Mouse (Mus musculus): Measurements from ENCODE around the gene Iqcj.
"Not testable (repeated sequence)": the region's sequence is repeated elsewhere in the genome, so short reads cannot be mapped to it uniquely, and the experiment has no call there.

Iqcj gene

DNA sequence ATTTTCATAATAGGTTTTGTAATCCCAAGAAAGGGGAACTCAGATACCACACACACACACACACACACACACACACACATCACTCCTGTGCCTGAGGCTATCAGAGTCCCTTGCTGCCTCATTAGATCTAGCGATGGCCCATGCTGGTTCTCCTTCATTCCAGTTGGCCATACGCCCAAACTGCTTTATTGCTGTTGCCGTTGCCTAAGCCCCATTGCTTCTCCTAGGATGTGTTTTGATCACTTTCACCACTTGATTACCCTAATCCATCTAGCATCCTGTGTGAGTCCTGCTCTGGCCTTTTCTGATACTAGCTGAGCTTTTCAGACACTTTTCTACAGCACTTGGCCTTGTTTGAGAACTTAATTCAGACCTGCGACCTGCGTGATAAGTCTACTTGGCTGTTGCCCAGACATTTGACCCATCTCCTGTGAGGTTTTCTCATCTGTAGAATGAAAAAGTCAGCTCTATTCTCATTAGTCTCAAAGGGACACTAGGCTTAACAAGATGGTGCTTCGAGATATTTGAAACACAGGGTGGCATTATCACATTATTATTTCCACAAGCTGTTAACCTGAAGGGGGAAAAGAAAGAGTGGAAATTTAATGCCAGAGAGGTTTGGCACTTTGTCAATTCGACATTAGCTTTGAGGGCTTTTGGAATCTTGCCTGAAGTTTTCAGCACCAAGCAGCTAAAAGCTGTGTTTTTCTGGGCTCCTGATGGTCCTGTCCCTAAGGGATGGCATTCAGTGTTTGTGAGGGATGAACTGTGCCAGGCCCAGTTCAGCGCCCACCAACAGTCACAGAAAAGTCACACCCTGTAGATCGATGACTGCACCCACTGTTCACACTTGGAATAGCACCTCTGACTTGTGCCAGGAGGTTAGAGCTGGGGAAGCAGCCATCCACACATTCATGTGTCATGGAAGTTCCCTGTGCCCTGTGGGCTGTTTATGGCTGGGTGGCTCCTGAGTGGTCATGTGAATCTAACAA is 179.7 kb downstream of the Iqcj start:
- DNase-seq (ENCODE audit: low spot score) = no peak

DNA sequence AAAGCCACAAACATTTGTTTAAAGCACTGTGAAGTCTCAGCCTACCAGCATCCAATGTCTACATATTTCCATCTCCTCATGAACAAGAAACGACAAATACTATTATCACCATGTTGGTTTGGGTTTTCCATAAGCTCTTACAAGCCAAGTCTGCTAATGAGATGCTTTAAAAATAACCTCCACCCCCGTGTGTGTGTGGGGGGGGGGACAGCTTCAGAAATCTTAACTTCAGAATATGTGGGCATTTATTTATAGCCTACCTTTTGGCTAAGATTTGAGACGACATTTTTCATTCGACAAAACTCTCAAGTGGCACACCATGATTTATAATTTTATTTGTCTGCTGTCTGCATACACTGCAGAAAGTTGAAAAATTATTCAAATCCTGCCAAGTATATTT is 185.4 kb downstream of the Iqcj start:
- DNase-seq (ENCODE audit: low spot score) = no peak

DNA sequence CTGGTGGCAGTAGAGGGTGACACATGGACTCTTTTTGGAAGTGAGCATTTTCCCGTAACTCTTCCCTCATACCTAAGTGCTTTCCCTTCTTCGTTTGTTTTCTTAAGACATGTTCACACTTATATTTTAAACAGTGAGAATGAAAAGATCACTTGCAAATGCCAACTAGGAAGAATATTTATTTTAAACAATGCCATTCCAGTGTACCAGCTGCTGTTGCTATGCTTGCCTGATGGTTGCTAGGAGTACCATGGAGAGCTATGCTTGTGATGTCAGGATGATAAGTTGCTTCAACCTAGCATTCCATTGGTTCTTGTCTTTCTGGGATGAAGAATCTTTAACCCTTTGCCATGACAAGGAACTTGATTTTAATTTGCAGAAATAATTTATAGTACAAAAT is 193.0 kb downstream of the Iqcj start:
- DNase-seq (ENCODE audit: low spot score) = no peak

- no peak for DNase-seq (ENCODE audit: low spot score)
Observed at GRCm38 (mm10) chr3:68092108-68092507, 200.1 kb downstream of the Iqcj start.

GRCm38 (mm10) chr3:68096724-68097431 is 204.9 kb downstream of the Iqcj start:
- no peak for DNase-seq (ENCODE audit: low spot score)

GRCm38 (mm10) chr3:68099561-68099960 is 207.5 kb downstream of the Iqcj start:
- DNase-seq (ENCODE audit: low spot score) = not testable (repeated sequence)

- no peak for DNase-seq (ENCODE audit: low spot score)
Observed at GRCm38 (mm10) chr3:68101343-68101742, 209.3 kb downstream of the Iqcj start.

DNA sequence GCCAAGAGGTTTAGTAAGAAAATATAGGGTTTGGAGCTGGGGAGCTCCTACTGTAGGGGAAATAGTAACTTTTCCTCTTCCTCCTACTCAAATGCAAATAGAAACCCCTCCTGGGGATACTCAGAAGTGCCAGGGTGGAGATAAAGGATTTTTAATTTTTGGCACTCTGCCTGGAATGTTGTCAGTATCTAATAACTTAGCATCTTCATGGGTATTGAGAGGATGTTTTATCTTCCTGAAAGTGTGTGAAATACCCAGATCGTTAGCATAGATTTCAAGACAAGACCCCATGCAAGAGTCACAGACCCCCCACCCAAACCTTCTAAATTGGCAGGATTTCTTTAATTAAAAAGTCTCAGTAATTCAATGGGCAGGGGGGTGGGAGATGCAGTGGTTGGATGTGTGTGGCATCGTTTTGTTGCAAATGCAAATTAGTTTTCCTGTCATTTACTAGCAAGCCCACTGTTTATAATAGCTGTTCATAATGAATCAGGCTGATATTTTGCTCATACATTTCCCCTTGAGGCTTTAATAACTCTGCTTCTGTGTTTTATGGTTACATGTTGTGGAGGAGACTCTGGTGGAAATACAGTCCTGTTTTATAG is 213.2 kb downstream of the Iqcj start:
- no peak for DNase-seq (ENCODE audit: low spot score)

Measured in urinary bladder, postnatal 14 days (tissue).